Mouse (Mus musculus): ENCODE results near the gene Gal. TPM values are rescaled to one million over a fixed set of nuclear protein-coding genes. Genes with fewer than 3 reads are reported as not detected.

The Gal gene
- total RNA-seq, 1 experiment from 2014 or later: not detected

DNA sequence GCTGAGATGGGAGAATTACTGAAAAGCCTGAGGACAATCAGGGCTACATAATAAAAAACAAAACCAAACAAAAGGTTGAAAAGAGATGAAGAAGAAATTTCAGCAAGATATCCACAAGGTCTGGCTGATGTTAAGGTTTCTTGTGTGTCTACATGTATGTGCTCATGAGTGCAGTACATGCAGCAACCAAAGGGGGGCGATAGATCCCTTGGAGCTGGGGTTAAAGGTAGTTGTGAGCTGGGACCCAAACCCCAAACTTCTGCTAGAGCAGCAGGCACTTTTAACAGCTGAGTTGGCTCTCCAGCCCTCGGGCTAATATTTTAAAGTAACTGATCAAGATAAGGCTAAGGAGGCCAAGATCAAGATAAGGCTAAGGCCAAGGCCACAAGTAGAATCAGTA lies 40.3 kb downstream of the Gal start:
- no peak for ATAC-seq (ENCODE audit: extremely low read depth, insufficient number of reproducible peaks, low FRiP score, poor library complexity, severe bottlenecking)

DNA sequence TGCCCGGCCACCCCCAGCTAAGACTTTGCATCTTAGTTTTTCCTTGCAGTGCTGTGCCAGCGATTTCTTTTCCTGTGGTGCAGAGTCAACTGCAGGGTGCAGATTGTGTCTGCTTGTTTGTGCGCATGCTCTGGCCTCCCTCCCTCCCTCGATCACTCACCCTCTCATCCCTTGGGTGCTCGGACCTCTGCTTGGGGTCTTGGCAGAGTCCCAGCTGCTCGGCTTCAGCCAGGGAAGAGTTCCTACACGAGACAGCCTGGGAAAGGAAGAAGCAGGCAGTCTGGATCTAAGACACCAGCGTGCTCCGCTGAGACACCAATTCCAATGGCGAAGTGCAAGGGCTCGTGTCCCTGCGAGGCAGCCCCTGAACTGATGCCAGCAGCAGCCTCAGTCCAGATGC lies 41.0 kb downstream of the Gal start:
- ATAC-seq (ENCODE audit: extremely low read depth, insufficient number of reproducible peaks, low FRiP score, poor library complexity, severe bottlenecking): no peak

DNA sequence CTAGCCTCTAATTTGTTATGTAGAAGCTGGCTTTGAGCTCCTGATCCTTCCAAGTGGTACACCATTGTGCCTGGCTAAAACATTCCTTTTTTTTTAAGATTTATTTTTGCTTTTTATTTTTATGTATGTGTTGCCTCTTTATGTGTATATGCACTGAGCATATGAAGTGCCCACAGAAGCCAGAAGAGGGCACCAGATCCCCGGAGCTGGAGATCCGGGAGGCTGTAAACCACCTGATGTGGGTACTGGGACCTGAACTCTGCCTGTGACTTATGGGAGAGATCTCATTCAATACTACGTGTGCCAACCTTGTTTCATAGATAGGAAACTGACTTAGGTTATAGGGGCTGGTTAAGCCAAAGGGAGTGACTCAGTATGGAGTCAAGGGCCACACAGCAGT lies 46.1 kb downstream of the Gal start:
- no peak for ATAC-seq (ENCODE audit: extremely low read depth, insufficient number of reproducible peaks, low FRiP score, poor library complexity, severe bottlenecking)

DNA sequence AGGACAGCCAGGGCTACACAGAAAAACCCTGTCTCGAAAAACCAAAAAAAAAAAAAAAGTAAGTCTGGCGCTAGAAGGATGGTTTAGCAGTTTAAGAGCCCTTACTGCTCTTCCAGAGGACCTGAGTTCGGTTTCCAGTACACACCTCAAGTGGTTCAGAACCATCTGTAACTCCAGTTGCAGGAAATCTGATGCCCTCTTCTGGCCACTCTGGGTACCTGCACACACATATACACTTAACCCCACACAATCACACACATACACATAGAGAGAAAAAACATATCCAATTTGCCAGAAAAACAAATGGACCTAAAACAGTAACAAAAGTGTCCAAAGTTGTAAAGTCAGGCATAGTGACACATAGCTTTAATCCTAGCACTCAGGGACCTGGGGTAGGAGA lies 49.3 kb downstream of the Gal start:
- ATAC-seq (ENCODE audit: extremely low read depth, insufficient number of reproducible peaks, low FRiP score, poor library complexity, severe bottlenecking): no peak

DNA sequence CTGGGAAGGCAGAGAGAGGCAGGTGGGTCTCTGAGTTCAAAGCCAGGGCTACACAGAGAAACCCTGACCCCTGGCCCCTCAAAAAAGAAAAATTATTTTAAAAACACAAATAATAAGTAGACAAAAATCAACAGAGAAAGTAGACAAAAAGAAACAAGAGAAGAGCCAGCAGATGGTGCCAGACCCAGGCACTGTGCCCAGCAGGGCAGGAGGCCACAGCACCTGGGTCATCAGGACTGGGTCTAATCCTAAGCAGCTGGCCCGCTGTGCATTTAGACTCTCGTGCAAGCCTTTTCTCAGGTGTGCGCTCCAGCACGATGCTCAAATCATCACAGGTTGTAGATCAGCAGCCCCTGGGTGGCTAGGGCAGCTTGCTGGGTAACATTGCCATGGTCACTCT lies 50.8 kb downstream of the Gal start:
- no peak for ATAC-seq (ENCODE audit: extremely low read depth, insufficient number of reproducible peaks, low FRiP score, poor library complexity, severe bottlenecking)

Other genes with a start within 250 kb of the Gal start
- gene Mrpl21, start 131.6 kb downstream of the Gal start, total RNA-seq (2017): 32.7 and 35.5 TPM in 2 replicates
- gene Ighmbp2, start 131.5 kb downstream of the Gal start, total RNA-seq (2017): 6.3 and 7.7 TPM in 2 replicates
- gene Cpt1a, start 92.2 kb downstream of the Gal start, total RNA-seq (2017): 76.2 and 76.7 TPM in 2 replicates
- 0.37 and 0.81 TPM in 2 replicates for gene Tesmin, start 25.7 kb downstream of the Gal start, total RNA-seq (2017)
- gene Ppp6r3, start 161.2 kb upstream of the Gal start, total RNA-seq (2017): 146 and 156 TPM in 2 replicates

Measured in neutrophil, adult 5-6 weeks (primary cell).